Mouse (Mus musculus): ENCODE results near the gene Arhgef3. TPM values are rescaled to one million over a fixed set of nuclear protein-coding genes. Genes with fewer than 3 reads are reported as not detected.

Gene Arhgef3
- total RNA-seq (2021): 34.2 and 43.5 TPM in 2 replicates
- long read RNA-seq, experiment 1, transcript Arhgef3-201 (11 exons, 3,585 nt): major isoform, 17 of 42 reads
- long read RNA-seq, experiment 1, partial matches to known transcripts: 13 of 42 reads
- long read RNA-seq, experiment 1, other reads (novel, unspliced or antisense): 10 of 42 reads
- long read RNA-seq, experiment 2, transcript Arhgef3-201 (11 exons, 3,585 nt): major isoform, 10 of 28 reads
- long read RNA-seq, experiment 2, transcript Arhgef3-202 (10 exons, 3,618 nt): minor isoform, 6 of 28 reads
- long read RNA-seq, experiment 2, partial matches to known transcripts: 9 of 28 reads
- long read RNA-seq, experiment 2, other reads (novel, unspliced or antisense): 3 of 28 reads

DNA sequence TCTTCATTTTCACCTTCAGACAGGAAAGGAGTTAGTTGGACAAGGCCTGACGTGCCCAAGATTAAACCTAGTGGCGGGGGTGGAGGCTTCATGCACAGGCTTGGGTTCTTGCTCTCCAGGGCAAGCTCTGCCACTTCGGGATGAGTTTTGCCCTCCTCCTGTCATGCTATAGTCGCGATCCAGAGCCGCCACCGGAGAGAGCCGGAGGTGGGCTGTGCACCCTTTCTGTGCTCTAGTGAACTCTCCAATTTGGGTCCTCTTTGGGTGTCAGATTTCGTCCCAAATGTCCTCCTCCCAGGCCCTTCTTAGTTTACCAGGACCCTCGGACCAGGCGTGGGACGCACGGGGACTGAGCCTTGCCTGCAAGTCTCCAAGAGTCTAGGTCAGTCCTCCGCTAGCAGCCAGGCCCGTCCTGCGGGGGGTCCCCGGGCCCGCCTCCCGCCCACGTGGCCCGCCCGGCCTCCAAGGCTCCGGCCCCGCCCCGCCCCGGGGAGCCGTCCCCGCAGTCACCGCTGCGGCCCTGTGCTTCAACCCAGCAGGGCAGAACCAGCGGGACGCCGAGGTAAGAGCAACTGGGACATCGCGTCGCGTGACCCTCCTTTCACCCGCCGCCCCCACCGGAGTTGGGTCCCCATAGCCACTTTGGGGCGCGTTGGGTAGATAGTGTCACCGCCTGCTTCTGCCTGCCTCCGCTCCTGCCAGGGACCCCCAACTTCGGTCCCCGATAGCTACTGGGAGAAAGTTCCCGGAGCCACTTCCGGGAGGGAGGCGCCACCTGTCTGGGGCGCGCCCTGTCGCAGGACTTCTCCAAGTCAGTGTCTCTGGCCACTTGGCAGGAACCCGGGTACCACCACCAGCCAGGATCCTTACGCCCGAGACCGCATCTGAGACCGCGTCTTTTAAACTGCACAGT, at the start of gene Arhgef3:
Gene Arhgef3 (plus strand): TSS at position 538 of the 913 bp plus-strand sequence.
- DNase-seq: peak; percentile 90

DNA sequence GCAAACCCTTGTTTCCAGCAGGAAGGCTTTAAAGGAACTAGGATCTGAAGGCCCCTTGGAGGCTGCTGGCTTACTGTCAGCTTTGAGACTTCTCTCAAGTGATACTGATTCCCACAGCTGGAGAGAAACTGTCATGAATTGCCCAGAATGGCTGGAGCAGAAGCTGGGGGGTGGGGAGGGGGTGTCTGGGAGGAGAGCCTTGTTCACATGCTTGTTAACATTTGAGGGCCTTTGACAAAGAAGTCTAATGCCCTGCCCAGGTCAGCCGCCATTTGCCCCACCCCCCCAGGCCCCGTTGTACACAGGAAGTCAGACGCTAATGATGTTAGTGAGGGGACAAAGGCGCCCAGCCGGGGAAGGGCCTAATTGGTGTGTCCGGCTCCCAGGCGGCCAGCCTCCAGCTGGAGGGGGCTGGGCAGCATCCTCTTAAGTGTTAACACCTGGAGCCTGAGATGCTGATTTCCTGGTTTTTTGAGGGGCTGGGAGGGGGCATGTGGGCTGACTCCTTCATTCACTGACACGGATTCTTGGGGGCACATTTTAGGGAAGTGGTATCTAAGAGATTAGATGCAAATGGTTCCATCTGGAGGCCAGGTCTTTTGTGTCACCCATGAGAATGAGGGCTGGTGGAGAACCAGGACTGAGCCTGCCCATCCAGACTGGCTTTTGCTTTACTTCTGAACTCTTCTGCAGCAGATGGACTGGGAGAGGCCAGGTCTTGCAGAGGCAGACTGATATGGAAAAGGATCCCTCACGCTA, 48.3 kb upstream of the Arhgef3 start:
- peak; percentile 18 for DNase-seq

DNA sequence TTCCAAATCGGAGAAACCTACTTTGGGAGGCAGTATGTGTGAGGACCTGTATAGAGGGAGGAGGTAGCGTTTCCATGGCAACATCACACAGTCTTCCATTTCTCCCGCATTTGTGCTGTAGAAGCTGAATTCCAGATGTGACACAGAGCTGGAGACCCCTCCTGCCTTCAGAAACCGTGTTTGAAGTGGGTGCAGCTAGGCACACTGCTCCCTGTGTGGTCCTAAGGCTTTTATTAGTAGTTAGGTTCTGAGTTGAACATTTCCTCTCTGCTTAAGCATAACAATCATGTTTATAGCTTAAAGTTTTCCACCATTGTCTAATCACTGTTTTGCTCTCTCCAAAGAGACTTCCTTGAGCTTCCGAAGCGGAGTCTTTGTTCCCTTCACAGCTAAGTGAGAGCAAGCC, 46.8 kb upstream of the Arhgef3 start:
- DNase-seq: no peak

DNA sequence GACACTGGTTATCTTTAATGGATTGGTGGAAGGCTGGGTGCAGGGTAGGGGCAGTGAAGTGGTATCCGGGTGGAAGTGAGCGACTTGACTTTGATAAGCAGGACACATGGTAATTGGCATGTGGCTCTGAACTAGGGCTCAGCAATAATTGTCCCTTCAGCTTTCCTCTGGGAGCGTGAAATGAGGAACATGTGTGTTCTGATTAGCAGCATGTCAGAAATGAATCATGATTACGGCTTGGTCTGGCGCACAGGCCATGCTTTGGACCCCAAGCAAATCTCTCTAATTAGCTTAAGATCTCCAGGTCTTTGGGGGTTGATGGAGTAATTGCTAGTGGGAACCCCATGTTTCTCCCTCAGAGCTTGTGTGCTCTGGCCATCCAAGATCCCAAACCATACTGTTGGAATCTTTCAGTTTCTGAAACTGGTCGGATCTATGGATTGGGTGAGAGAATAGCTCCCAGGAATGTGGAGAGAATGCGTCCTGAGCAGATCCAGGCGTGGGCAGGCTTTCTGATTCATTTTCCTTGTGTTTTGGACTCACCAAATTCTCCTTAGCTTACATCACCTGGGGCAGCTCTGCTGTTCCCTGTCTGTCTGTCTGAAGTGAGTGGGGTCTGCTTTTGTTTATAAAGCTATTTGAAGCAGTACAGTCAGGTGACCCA, 45.1 kb upstream of the Arhgef3 start:
- DNase-seq: no peak

DNA sequence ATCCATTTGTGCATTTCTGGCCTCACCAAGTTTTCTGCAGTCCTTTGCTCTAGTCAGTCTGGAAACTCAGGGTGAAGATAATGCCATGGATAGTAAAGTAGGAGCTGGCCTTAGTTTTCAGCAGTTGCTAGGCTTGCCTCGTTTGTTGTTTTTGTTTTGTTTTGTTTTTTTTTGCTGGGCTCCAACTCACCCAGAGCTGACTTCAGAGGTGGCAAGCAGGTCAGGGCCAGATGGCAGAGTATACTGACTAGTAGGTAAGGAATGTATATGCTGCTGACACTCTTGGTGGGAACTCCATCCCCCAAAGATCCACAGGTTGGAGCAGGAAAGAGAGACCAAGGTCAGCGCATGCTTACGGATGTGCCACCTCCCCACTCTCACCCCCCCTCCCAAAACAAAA, 44.6 kb upstream of the Arhgef3 start:
- DNase-seq: no peak

DNA sequence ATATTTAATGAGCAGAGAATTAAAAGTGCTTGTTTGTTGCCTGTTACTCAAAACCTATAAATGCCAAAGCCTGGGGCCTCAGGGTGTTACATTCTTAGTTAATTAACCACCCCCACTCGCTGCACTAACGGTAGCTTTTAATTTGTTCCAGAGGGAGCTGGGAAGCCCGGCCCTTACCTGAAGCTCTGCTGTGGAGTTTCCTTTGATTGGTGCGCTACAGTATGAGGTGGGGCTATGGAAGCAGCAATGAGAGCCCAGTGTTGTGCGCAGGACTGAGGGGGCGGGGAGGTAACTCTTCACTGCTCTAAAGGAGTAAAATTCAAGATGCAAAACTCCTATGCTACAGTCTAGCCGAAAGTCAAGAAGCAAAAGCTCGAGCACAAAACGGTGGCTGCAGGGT, 43.9 kb upstream of the Arhgef3 start:
- DNase-seq: no peak

DNA sequence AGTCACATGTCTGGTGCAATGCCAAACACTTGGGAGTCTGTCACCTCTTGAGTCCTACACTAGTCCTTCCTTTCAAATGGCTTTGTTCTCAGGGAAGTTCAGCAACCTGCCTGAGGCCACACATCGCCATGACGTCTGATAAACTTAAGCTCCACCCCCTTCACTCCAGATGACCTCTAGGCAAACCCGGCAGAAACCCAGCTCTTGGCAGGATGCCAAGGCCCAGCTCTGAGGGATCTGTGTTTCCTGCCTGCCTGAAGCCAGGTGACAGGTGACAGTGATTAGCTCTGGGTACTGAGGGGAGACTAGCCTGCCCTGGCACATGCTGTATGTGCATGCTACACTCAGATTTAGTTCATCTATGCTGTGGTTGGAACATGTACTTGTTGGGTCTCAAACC, 42.7 kb upstream of the Arhgef3 start:
- DNase-seq: peak; percentile 43

DNA sequence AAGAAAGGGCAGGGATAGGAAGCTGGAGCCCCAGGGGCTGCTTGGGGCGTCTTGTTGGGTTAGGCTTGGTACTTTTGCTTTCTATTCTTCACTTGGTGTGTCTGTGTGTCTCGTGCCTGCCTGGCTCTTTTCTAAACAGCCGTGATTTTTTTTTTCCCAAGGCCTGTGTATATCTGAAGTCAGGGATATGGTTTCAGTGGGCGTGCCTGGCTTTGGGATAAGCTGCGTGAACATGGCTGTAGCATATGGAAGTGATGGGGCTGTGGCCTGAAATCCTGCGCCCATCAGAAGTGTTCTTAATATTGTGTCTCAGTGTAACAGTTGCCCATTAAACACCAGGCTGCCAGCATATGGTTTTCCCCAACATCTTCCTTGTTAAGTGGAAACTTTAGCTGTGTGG, 39.6 kb upstream of the Arhgef3 start:
- no peak for DNase-seq

DNA sequence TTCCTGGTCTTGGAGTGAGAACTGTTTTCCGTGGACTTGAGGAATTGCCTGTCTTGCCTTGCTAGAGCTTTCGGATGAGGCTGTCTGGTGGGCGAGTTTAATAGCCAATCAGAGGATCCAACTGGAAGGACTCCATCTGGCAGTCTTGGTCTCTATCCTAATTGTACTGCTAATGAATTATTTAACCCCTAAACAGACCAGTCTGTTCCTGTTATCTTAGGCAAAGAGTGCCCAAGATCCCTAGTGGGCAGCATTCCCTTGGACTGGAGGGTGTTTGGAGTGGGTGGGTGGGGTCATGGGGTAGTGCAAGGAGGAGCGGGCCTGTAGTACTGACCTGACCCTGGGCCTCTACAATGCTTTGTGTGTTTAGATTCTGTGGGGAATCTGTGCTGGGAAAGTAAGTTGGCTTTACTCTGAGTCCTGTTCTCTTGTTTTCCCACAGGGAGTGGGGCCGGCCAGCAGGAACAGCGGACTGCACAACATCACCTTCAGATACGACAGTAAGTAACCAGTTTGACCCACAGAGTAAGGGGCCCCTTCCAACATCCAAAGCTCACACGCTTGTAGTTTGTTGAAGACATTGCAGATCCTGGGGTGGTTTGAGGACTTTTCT, 38.7 kb upstream of the Arhgef3 start:
- no peak for DNase-seq

DNA sequence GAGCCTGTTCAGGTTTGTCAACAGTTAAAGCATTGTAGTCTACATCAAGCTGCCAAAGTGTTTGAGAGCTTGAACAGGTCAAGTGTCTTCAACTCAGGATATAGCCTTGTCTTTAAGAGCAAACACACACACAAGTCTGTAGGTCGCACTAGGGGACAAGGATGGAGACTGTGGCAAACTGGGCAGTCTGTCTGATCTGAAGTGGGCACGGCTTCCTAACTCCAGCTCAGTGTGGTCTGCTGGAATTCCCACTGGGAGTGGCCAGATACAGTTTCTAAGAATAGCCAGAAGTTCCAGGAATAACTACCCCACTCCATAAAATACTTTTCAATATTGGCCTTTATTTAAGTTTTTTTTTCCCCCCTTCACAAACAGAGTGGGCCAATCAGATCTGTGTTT, 38.2 kb upstream of the Arhgef3 start:
- no peak for DNase-seq

DNA sequence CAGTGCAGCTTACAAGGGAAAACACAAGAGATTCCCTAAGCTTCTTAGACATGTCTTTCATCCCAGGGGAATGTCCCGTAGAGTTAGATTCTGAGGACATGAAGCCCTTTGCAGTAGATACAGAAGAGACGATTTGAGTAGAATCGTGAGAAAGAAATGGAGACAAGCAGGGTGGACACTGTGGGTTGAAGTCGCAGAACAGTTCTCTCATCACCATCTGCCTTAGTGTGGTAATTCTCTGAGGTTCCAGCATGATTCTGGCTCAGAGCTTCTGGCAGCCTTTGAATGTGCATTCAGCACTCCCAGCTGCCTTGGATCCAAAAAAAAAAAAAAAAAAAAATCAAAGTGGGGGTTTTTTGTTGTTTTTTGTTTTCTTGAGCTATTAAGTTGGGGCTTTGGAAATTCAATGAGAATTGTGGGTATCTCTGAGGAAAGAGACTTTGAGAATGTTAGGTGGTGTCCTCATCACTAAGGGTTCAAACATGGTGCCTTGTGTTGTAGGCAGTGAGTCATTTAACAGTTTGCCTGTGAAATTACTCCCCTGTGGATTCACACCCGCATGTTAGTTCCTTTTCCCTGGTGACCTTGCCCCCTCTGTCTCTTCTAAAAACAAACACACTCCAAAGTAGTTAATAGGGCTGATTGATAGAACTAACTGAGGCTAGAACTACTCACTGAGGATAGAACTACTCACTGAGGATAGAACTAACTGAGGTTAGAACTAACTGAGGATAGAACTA, 33.0 kb upstream of the Arhgef3 start:
- DNase-seq: no peak

DNA sequence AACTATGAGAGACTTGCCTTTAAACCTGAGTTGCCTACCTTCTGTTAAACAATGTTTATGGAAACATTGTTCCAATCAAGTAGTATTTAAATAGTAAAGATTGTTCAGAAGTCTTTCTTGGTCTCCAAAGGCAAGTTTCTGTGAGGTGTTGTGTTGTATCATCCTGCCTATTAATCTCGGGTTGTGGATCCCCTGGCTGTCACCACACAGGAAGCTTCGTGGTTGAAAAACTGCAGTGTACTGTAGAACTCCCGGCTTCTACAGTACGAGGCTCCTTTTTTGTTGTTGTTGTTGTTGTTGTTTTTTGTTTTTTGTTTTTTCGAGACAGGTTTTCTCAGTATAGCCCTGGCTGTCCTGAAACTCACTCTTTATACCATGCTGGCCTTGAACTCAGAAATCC, 29.2 kb upstream of the Arhgef3 start:
- no peak for DNase-seq

DNA sequence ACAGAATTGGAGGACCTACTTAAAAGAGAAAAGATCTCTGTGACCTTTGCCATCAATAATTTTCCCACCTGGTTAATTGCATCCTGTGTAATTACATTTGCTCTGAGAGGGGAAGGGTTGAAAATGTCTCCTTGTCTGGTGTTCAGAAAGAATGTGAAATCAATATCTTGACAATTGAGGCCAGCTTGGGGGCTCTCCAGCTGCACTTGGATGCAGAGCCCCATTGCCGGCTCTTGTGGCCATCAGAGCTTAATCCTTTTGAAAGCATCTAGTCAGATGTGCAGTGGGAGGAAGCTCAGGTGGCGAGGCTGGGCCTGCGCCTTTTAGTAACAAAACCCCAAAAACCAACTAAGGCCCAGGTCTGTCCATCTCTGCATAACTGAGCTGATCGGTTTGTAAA, 28.7 kb upstream of the Arhgef3 start:
- DNase-seq: no peak

DNA sequence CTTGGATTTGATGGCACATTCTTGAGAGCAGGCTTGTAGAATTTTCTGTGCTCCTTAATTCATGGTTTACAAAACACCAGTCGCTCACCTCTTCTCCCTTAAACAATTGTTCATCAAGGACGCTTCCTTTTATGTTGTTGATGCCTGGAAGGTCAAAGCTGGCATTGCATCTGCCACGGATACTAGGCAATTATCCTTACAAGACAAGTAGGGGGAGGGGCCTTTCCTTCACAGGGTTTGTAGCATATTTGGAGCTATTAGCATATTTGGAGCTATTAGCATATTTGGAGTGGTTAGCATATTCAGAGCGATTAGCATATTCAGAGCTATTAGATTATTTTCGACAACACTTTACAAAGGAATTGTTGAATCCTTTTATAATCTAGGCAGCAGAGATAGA, 20.5 kb upstream of the Arhgef3 start:
- DNase-seq: no peak

DNA sequence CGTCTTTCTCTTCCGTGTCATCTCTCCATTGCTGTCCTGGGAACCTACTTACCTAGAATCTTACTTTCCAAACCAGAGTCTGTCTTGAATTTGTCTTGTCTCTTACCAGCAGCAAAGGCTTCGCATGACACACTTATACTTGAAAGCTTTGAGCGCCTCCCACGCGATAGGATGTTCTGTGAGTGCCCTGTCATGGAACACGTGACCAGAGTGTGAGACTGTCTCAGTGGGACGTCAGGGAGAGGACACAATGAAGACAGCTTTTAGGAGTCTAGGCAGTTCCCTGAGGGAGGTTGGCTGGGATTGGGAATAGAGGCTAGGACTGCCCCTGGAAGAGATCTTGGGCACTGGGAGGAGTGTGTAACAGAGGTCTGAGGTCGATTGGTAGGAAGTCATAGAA, 18.6 kb upstream of the Arhgef3 start:
- DNase-seq: no peak

DNA sequence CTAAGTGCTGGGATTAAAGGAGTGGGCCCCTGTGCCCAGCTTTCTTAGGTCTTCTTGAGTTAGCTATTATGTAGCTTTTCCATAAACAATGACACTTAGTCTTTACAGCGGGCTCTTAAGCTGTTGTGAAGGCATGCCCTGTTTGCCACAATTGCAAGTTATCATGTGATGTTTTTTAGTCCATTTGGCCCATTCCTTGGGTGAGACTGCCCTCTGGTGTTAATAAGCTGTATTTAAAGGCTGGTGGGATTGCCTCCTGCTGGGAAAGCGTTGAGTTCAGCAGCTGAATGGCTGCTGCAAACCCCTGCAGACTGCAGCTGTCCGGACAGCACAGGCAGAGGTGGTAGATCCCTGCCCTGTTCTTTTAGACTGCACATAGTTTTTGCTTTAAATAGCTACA, 17.9 kb upstream of the Arhgef3 start:
- DNase-seq: peak; percentile 81

DNA sequence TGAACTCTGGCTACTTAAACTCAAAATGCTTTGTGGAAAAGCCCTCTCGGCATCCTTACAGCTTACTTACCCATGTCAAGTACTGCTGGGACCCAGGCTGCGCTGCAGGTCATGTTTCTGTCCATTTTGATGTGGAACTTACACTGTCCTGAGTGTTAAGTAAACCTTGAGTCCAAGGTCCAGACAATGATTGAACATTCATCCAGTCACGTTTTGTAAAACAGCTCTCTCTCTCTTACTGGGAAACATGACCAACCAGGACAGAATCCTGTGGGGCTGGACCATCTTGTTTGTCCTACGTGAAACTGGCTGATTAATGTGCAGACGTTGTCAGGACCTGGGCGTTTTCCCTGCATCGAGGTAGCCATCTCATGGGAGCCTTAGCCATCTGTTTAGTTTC, 13.0 kb upstream of the Arhgef3 start:
- DNase-seq: no peak

DNA sequence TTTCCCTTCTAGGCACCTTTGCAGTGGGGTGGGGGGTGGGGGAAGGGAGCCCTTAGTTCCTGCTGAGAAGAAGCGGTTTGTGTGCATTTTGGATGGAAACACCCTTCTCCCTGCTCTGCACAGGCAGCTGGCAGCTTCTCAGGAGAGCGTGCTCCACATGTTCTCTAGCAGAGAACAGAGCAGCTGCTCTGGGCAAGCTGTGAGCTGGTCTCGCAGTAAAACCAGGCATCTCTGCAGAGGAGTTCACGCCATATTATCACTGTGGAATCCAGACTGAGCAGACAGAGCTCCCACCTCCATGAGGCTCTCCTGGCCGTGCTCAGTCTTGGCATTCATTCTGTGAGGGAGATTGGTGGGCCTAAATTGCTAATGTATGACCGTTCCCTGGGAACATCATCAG, 12.0 kb upstream of the Arhgef3 start:
- no peak for DNase-seq

DNA sequence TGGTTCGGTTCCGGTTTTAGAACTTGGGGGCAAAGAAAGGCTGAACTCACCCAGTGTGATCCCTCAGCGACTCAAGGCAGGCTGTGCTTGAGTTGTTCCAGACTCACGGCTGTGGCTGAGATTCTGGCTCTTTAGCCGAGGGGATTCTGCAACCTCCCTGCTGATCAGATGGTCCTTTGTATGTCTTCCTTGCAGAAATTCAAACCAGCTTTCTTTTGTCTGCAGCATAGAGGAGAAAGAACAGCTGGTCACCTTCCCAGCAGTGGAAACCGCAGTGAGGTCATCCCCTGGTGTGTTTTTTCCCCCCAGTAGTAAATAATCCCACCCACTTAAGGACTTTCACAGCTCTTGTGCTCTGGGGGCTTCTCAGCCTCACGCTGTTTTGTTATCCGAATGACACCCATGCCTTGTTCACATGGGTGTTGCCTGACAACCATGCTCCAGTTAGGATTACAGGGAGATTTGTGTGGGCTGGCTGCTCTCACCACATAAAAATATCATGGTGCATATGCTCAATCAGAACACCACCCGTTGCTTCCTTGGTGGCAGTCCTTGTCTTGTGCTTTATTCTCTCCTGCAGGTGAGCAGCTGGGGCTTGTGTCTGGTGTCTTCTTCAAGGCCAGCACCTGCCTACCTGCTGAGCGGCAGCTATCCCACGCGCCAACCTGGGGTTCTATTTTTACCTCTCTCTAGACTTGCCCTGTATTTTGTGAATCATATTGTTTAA, 8.8 kb upstream of the Arhgef3 start:
- no peak for DNase-seq

DNA sequence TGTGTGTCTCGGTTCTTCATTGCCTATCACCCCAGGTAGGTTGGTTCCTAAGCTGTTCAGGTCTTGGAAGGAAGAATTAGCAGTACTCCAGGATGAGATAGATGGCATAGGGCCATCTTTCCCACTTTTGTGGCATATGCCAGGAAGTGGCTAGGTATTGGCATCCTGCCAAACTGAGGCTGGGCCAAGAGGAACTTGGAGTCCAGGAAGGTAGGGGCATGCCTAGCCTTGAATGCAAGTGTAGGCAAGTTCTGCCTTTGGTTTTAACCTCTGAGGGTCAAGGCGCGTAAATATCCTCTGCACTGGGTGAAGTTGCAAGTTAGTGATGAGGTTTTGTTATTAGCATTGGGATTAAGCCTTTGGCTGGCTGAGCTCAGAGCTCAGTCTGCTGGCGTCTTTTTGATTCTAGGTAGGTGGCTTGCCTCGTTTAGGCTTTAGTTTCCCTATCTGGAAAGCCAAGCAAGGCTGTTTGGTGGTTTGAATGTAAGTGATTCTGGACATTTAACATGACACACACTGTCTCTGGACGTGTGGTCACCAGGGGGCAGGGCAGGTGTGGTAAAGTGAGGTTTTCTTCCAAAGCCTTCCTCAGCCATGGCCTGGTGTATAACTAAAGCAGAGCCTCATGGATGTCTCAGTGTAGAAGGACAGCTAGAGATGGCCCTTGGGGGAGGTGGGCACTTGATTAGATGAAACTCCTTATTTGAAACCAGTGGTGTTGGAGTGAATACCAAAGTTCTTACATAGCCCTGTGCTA, 5.8 kb upstream of the Arhgef3 start:
- peak; percentile 44 for DNase-seq

All from adrenal gland, postnatal 14 days (tissue).